Mouse (Mus musculus): ENCODE measurements at regions not wholly inside any gene's neighbourhood (a gene's known extent, or its start where the extent isn't known, plus 50 kb on each side); places are given as distances from the start of the nearest gene placed in this dataset.

GRCm38 (mm10) chr7:95865270-95865669, 305.8 kb upstream of the Tenm4 start:
- TF ChIP-seq CTCF (IDR thresholded peaks at IDR 0.05) (peak; percentile 37), POLR2A (IDR thresholded peaks at IDR 0.05; ENCODE audit: insufficient read depth, low read depth, low read length) (no peak), EP300 (IDR thresholded peaks at IDR 0.05; ENCODE audit: insufficient read depth, low read depth, low read length) (no peak)
- 48% methylated on average over 3 of the region's 3 CpGs for WGBS
- Histone ChIP-seq H3K9ac (ENCODE audit: low read depth, low read length) (no peak overlapping the region), H3K4me1 (ENCODE audit: control insufficient read depth, insufficient read depth, low read length) (no peaks in the 10 kb centered on the region), H3K79me2 (replicated peaks; ENCODE audit: control insufficient read depth, insufficient read depth, low read length) (no peaks in the 10 kb centered on the region), H3K4me3 (no peak overlapping the region), H3K36me3 (ENCODE audit: control insufficient read depth, insufficient read depth, low read length) (no peaks in the 10 kb centered on the region), H3K27me3 (ENCODE audit: control insufficient read depth, insufficient read depth, low read length) (no peaks in the 10 kb centered on the region), H3K27ac (no peak overlapping the region)
- DNase-seq: no peak
- intact Hi-C loops (cut with DNase I): loop anchor here (10.0 kb wide), 1 partner anchor 690 kb away; no protein-coding TSS in a partner anchor

GRCm38 (mm10) chr7:95868753-95869152, 302.3 kb upstream of the Tenm4 start:
- Histone ChIP-seq H3K9ac (ENCODE audit: low read depth, low read length) (no peak overlapping the region), H3K27ac (no peak overlapping the region), H3K79me2 (replicated peaks; ENCODE audit: control insufficient read depth, insufficient read depth, low read length) (no peaks in the 10 kb centered on the region), H3K4me1 (ENCODE audit: control insufficient read depth, insufficient read depth, low read length) (no peaks in the 10 kb centered on the region), H3K27me3 (ENCODE audit: control insufficient read depth, insufficient read depth, low read length) (no peaks in the 10 kb centered on the region), H3K4me3 (no peak overlapping the region), H3K36me3 (ENCODE audit: control insufficient read depth, insufficient read depth, low read length) (no peaks in the 10 kb centered on the region)
- WGBS: 79% methylated on average over 6 of the region's 6 CpGs
- TF ChIP-seq CTCF (IDR thresholded peaks at IDR 0.05): no peak
- no peak for TF ChIP-seq POLR2A (IDR thresholded peaks at IDR 0.05; ENCODE audit: insufficient read depth, low read depth, low read length)
- TF ChIP-seq EP300 (IDR thresholded peaks at IDR 0.05; ENCODE audit: insufficient read depth, low read depth, low read length): no peak
- no peak for DNase-seq
- intact Hi-C loops (cut with DNase I): loop anchor here (10.0 kb wide), 1 partner anchor 686 kb away; no protein-coding TSS in a partner anchor

- intact Hi-C loops (cut with DNase I): no loop called here
- DNase-seq: no peak
- Histone ChIP-seq H3K9ac (ENCODE audit: low read depth, low read length) (no peak overlapping the region), H3K27ac (no peak overlapping the region), H3K79me2 (replicated peaks; ENCODE audit: control insufficient read depth, insufficient read depth, low read length) (no peaks in the 10 kb centered on the region), H3K4me3 (no peak overlapping the region), H3K36me3 (ENCODE audit: control insufficient read depth, insufficient read depth, low read length) (no peaks in the 10 kb centered on the region), H3K27me3 (ENCODE audit: control insufficient read depth, insufficient read depth, low read length) (no peaks in the 10 kb centered on the region), H3K4me1 (ENCODE audit: control insufficient read depth, insufficient read depth, low read length) (no peaks in the 10 kb centered on the region)
- no peak for TF ChIP-seq POLR2A (IDR thresholded peaks at IDR 0.05; ENCODE audit: insufficient read depth, low read depth, low read length)
- no peak for TF ChIP-seq EP300 (IDR thresholded peaks at IDR 0.05; ENCODE audit: insufficient read depth, low read depth, low read length)
- no peak for TF ChIP-seq CTCF (IDR thresholded peaks at IDR 0.05)
- WGBS: 69% methylated on average over 3 of the region's 3 CpGs
These were observed 290.3 kb upstream of the Tenm4 start for GRCm38 (mm10) chr7:95880576-95881267.

- Histone ChIP-seq H3K9ac (ENCODE audit: low read depth, low read length) (no peak overlapping the region), H3K4me3 (no peak overlapping the region), H3K4me1 (ENCODE audit: control insufficient read depth, insufficient read depth, low read length) (no peaks in the 10 kb centered on the region), H3K27ac (no peak overlapping the region), H3K27me3 (ENCODE audit: control insufficient read depth, insufficient read depth, low read length) (no peaks in the 10 kb centered on the region), H3K36me3 (ENCODE audit: control insufficient read depth, insufficient read depth, low read length) (no peaks in the 10 kb centered on the region), H3K79me2 (replicated peaks; ENCODE audit: control insufficient read depth, insufficient read depth, low read length) (no peaks in the 10 kb centered on the region)
- DNase-seq: no peak
- 80% methylated on average over 3 of the region's 3 CpGs for WGBS
- intact Hi-C loops (cut with DNase I): no loop called here
- TF ChIP-seq CTCF (IDR thresholded peaks at IDR 0.05): no peak
- TF ChIP-seq POLR2A (IDR thresholded peaks at IDR 0.05; ENCODE audit: insufficient read depth, low read depth, low read length): no peak
- TF ChIP-seq EP300 (IDR thresholded peaks at IDR 0.05; ENCODE audit: insufficient read depth, low read depth, low read length): no peak
These were observed 269.5 kb upstream of the Tenm4 start for GRCm38 (mm10) chr7:95901524-95901923.

GRCm38 (mm10) chr7:95914406-95915080, 256.5 kb upstream of the Tenm4 start:
- Histone ChIP-seq H3K79me2 (replicated peaks; ENCODE audit: control insufficient read depth, insufficient read depth, low read length) (no peaks in the 10 kb centered on the region), H3K27me3 (ENCODE audit: control insufficient read depth, insufficient read depth, low read length) (no peaks in the 10 kb centered on the region), H3K27ac (no peak overlapping the region), H3K4me3 (no peak overlapping the region), H3K36me3 (ENCODE audit: control insufficient read depth, insufficient read depth, low read length) (no peaks in the 10 kb centered on the region), H3K4me1 (ENCODE audit: control insufficient read depth, insufficient read depth, low read length) (no peaks in the 10 kb centered on the region), H3K9ac (ENCODE audit: low read depth, low read length) (no peak overlapping the region)
- intact Hi-C loops (cut with DNase I): no loop called here
- DNase-seq: no peak
- WGBS: 58% methylated on average over 4 of the region's 4 CpGs
- TF ChIP-seq POLR2A (IDR thresholded peaks at IDR 0.05; ENCODE audit: insufficient read depth, low read depth, low read length) (no peak), EP300 (IDR thresholded peaks at IDR 0.05; ENCODE audit: insufficient read depth, low read depth, low read length) (no peak), CTCF (IDR thresholded peaks at IDR 0.05) (no peak)

GRCm38 (mm10) chr7:95919932-95920331, 251.1 kb upstream of the Tenm4 start:
- intact Hi-C loops (cut with DNase I): no loop called here
- DNase-seq: no peak
- Histone ChIP-seq H3K4me1 (ENCODE audit: control insufficient read depth, insufficient read depth, low read length) (no peaks in the 10 kb centered on the region), H3K4me3 (no peak overlapping the region), H3K27ac (no peak overlapping the region), H3K9ac (ENCODE audit: low read depth, low read length) (no peak overlapping the region), H3K27me3 (ENCODE audit: control insufficient read depth, insufficient read depth, low read length) (no peaks in the 10 kb centered on the region), H3K79me2 (replicated peaks; ENCODE audit: control insufficient read depth, insufficient read depth, low read length) (no peaks in the 10 kb centered on the region), H3K36me3 (ENCODE audit: control insufficient read depth, insufficient read depth, low read length) (no peaks in the 10 kb centered on the region)
- 67% methylated on average over 3 of the region's 3 CpGs for WGBS
- TF ChIP-seq CTCF (IDR thresholded peaks at IDR 0.05) (no peak), EP300 (IDR thresholded peaks at IDR 0.05; ENCODE audit: insufficient read depth, low read depth, low read length) (no peak), POLR2A (IDR thresholded peaks at IDR 0.05; ENCODE audit: insufficient read depth, low read depth, low read length) (no peak)
